ENCODE assay signal across 12 mouse cellular contexts in the genomic region with DNA sequence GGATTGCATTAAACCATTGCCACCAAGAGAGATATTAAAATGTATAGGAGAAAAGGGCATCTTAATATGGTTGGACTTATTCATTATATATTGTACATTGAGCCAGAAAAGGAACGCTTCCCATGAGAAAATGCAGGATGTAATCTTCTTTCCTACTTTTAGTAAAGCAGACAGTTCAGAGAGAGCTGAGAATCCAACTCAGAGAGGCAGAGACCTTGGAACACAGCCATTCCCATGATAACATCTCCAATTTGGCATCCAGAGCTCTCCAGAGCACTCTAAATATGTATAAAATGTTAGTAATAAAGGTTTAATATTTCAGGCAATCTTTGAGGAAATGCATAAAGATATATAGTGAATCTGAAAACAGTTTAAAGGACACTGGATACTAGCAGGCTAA.
"Had no signal": no experiment of that assay in that cellular context is flagged by ENCODE, and none has a peak within 500 bp of the region (broad histone marks: within the 10 kb centered on the region; RNA-seq: fewer than 3 reads in every experiment).

No protein-coding gene starts in this region.

- H3K4me2 ChIP-seq: limb, embryonic 13.5 days; liver, embryonic 13.5 days; midbrain, embryonic 11.5 days had no signal

- H3K36me3 ChIP-seq: limb, embryonic 13.5 days; liver, embryonic 13.5 days had no signal

- H3K4me1 ChIP-seq: limb, embryonic 13.5 days; liver, embryonic 13.5 days had no signal

- H3K9ac ChIP-seq: limb, embryonic 13.5 days; liver, embryonic 13.5 days had no signal

- H3K9me3 ChIP-seq: limb, embryonic 13.5 days; liver, embryonic 13.5 days had no signal

- H3K27me3 ChIP-seq: limb, embryonic 13.5 days; liver, embryonic 13.5 days had no signal

- H3K27ac ChIP-seq: limb, embryonic 13.5 days; liver, embryonic 13.5 days had no signal

- H3K4me3 ChIP-seq: limb, embryonic 13.5 days; liver, embryonic 13.5 days had no signal

- DNase-seq: kidney, postnatal 14 days; kidney, postnatal 4 days; left cerebral cortex, postnatal 4 days; liver, embryonic 13.5 days; lung, adult 2 months; lung, postnatal 14 days; lung, postnatal 4 days; midbrain, embryonic 14.5 days; thymus, adult 18-20 months; thymus, postnatal 36 days had no signal
